Mouse (Mus musculus) midbrain, embryonic 11.5 days (tissue): ENCODE data around the gene Safb2. TPM values are rescaled to one million over a fixed set of nuclear protein-coding genes. Genes with fewer than 3 reads are reported as not detected.
"Not testable (repeated sequence)": the region's sequence is repeated elsewhere in the genome, so short reads cannot be mapped to it uniquely, and the experiment has no call there.

Experiments
- ATAC-seq: fragments of 200-750 bp; cut with Nextera tagmentation; 2 replicates; pipeline ENCODE4 v1.8.0; 2017; ENCODE audit warnings: moderate TSS enrichment, moderate library complexity; ENCODE audit not compliant: low FRiP score
- DNase-seq: peaks from one replicate; pipeline ENCODE4 v3.0.0; 2015; ENCODE audit warnings: low spot score; ENCODE audit errors: missing footprints
- H3K27ac ChIP-seq: fragments of 300-500 bp; sonication (generic); 2 replicates; pipeline ENCODE4 v1.5.1; 2014; ENCODE audit warnings: low read depth, low read length
- H3K27me3 ChIP-seq: fragments of 300-500 bp; sonication (generic); 2 replicates; pipeline ENCODE4 v1.6.1; 2014; ENCODE audit warnings: mild to moderate bottlenecking, low read length, moderate library complexity, mixed read lengths; ENCODE audit not compliant: control insufficient read depth, insufficient read depth
- H3K36me3 ChIP-seq: fragments of 300-500 bp; sonication (generic); 2 replicates; pipeline ENCODE4 v1.6.1; 2014; ENCODE audit warnings: mild to moderate bottlenecking, low read length, moderate library complexity, mixed read lengths; ENCODE audit not compliant: control insufficient read depth, insufficient read depth
- H3K4me1 ChIP-seq: fragments of 300-500 bp; sonication (generic); 2 replicates; pipeline ENCODE4 v1.6.1; 2014; ENCODE audit warnings: low read length; ENCODE audit not compliant: control insufficient read depth, insufficient read depth
- H3K4me2 ChIP-seq: fragments of 300-500 bp; sonication (generic); 2 replicates; pipeline ENCODE4 v1.6.1; 2014; ENCODE audit warnings: mild to moderate bottlenecking, moderate library complexity
- H3K4me3 ChIP-seq: fragments of 300-500 bp; sonication (generic); 2 replicates; pipeline ENCODE4 v1.5.1; 2014; ENCODE audit warnings: low read depth, low read length
- H3K9ac ChIP-seq: fragments of 300-500 bp; sonication (generic); 2 replicates; pipeline ENCODE4 v1.6.1; 2014; ENCODE audit warnings: low read length
- H3K9me3 ChIP-seq: fragments of 300-500 bp; sonication (generic); 2 replicates; pipeline ENCODE4 v1.6.1; 2016; ENCODE audit warnings: low read length; ENCODE audit not compliant: control insufficient read depth
- WGBS: fragments of 180-500 bp; shearing (Covaris S2); extraction: QIAGEN DNeasy Blood & Tissue Kit; methylation state at CpG from one replicate; pipeline ENCODE4 v1.1.7; 2014; 5-methylcytosine and 5-hydroxymethylcytosine counted together
- polyA plus RNA-seq: library from polyadenylated mRNA; unstranded; fragments of >200 nt; fragmentation: Nextera tagmentation; extraction: Ambion mirVana; gene quantifications from 2 replicates; pipeline ENCODE4 v1.2.1, GENCODE M21; 2014

The Safb2 gene
- 45.8 and 46.5 TPM in 2 replicates for polyA plus RNA-seq

DNA sequence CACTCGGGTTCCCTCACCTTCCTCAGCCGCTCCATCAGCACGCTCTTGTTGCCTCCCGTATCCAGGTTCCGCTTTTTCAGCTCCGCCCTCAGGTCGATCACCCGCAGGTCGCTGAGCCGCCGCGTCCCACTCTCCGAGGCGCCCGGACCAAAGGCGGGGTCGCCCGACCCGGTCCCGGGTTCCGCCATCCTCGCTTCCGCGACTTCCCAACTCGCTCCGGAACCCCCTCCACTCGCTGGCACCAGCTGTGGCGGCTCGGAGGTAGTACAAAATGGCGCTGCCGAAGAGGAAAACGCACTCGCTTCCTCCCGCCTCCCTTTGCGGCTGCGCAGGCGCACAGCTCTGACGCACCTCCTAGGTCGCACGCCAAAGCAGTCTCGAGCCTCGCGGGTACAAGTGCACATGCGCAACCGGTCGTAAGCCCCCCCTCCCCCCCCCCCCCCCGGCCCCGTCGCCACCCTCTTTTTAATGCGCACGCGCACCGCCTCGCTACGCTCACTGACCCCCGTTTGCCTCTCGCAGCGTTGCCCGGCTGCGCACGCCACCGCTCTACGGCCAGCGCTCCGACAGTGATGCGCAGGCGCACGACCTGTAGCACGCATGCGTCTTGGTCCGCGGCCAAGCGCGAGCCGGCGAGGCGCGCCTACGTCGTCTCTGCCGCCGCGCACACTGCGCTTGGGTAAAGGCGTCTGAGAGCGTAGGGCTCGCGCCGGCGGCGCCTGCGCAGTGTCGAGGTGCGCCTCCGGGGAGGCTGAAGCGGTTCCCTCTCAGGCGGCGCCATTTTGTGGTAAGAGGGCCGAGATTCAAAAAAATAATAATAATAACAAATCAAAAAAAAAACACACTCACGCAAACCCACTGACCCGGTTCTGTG, at the start of gene Safb2, which contains the start of gene Safb:
Gene Safb2 (minus strand): TSS at position 329 of the 874 bp plus-strand sequence.
Gene Safb (plus strand): TSS at position 569 of the 874 bp plus-strand sequence.
- Histone ChIP-seq H3K36me3 (peaks cover 24% of the 10 kb centered on the region), H3K27me3 (no peaks in the 10 kb centered on the region), H3K4me1 (peaks cover 30% of the 10 kb centered on the region), H3K27ac (peak within 1 kb of the TSS; percentile 87), H3K4me2 (peak within 1 kb of the TSS; percentile 91), H3K4me3 (peak within 1 kb of the TSS; percentile 81), H3K9ac (peak within 1 kb of the TSS; percentile 92), H3K9me3 (no peaks in the 10 kb centered on the region)
- WGBS = under 1% methylated on average over 92 of the region's 101 CpGs
- DNase-seq (peak; percentile 100), ATAC-seq (peak; percentile 95)

- Histone ChIP-seq H3K4me2 (no peak overlapping the region), H3K36me3 (no peaks in the 10 kb centered on the region), H3K9ac (no peak overlapping the region), H3K4me3 (no peak overlapping the region), H3K27me3 (no peaks in the 10 kb centered on the region), H3K4me1 (no peaks in the 10 kb centered on the region), H3K27ac (no peak overlapping the region), H3K9me3 (no peaks in the 10 kb centered on the region)
- 88% methylated on average over 6 of the region's 6 CpGs for WGBS
- no peak for DNase-seq
- no peak for ATAC-seq
These were observed 49.6 kb upstream of the Safb2 start for GRCm38 (mm10) chr17:56634023-56634422.

DNA sequence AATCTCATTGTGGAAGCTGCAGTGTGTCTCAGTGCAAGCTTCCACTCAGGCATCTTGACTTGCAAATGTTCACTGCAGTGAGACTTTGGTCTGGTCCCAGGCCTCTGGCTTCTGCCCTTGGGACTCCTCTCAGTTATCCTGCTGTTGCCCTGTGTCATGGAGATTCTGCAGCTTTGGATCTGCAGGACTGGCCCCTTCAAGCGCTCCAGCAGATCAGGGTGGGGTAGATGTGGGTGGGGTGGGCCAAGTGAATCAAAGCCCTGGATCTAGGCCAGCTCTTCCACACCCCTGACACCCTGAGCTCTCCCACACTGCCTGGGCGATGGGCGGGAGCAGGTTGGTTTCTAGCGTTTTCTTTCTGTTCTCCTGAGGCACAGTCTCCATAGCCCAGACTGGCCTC, 47.4 kb upstream of the Safb2 start:
- 65% methylated on average over 4 of the region's 4 CpGs for WGBS

DNA sequence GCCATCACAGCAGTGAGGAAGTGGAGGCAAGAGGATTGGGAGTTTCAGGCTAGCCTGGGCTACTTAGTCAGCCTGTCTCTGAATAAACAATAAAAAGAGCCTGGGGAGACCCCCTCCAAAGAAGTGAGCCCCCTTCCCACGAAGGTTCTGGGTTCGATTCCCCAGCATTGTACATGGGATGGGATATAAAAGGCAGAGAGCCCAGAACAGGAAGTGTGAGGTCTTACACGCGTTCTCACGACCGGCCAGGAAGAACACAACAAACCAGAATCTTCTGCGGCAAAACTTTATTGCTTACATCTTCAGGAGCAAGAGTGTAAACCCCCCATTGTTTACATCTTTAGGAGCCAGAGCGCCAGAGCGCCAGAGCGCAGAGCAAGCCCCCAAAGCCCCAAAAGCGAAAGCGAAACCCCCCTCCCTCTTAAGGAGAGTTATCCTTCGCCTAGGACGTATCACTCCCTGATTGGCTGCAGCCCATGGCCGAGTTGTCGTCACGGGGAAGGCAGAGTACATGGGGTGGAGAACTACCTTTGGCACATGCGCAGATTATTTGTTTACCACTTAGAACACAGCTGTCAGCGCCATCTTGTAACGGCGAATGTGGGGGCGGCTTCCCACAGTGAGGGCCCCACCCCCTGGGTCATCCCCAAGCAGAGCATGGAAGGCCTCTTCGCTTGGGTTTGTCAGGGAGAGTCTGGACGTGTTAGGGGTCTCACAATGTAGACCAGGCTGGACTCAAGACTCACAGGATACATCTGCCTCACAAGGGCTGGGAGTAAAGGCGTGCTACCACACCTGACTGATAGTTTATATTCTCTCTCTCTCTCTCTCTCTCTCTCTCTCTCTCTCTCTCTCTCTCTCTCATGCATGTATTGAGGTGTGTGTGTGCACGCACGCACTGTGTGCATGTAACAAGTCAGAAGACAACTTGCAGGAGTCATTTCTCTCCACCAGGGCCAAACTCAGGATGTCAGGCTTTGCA, 45.7 kb upstream of the Safb2 start:
- not testable (repeated sequence) for H3K9me3 ChIP-seq, H3K4me3 ChIP-seq, ATAC-seq, H3K4me2 ChIP-seq, H3K36me3 ChIP-seq, H3K27me3 ChIP-seq, H3K9ac ChIP-seq, H3K27ac ChIP-seq, H3K4me1 ChIP-seq
- peak; percentile 54 for DNase-seq
- WGBS = 91% methylated on average over 25 of the region's 27 CpGs

More for the DNA sequence above, 47.4 kb upstream of the Safb2 start:
- no peak for DNase-seq
- Histone ChIP-seq H3K9me3 (no peaks in the 10 kb centered on the region), H3K27ac (no peak overlapping the region), H3K4me3 (no peak overlapping the region), H3K27me3 (no peaks in the 10 kb centered on the region), H3K4me1 (peaks cover 4% of the 10 kb centered on the region), H3K36me3 (no peaks in the 10 kb centered on the region), H3K9ac (no peak overlapping the region), H3K4me2 (no peak overlapping the region)
- ATAC-seq = no peak

GRCm38 (mm10) chr17:56627530-56628277, 43.3 kb upstream of the Safb2 start, which contains the start of gene Catsperd:
TSS of gene Catsperd (plus strand) at chr17:56628143.
- Histone ChIP-seq H3K36me3 (no peaks in the 10 kb centered on the region), H3K9ac (peak within 1 kb of the TSS; percentile 21), H3K9me3 (no peaks in the 10 kb centered on the region), H3K4me1 (peaks cover 10% of the 10 kb centered on the region), H3K4me2 (peak within 1 kb of the TSS; percentile 59), H3K4me3 (peak within 1 kb of the TSS; percentile 87), H3K27ac (no peak within 1 kb of the TSS), H3K27me3 (no peaks in the 10 kb centered on the region)
- WGBS = 11% methylated on average over 26 of the region's 26 CpGs
- DNase-seq (peak; percentile 92), ATAC-seq (peak; percentile 47)

DNA sequence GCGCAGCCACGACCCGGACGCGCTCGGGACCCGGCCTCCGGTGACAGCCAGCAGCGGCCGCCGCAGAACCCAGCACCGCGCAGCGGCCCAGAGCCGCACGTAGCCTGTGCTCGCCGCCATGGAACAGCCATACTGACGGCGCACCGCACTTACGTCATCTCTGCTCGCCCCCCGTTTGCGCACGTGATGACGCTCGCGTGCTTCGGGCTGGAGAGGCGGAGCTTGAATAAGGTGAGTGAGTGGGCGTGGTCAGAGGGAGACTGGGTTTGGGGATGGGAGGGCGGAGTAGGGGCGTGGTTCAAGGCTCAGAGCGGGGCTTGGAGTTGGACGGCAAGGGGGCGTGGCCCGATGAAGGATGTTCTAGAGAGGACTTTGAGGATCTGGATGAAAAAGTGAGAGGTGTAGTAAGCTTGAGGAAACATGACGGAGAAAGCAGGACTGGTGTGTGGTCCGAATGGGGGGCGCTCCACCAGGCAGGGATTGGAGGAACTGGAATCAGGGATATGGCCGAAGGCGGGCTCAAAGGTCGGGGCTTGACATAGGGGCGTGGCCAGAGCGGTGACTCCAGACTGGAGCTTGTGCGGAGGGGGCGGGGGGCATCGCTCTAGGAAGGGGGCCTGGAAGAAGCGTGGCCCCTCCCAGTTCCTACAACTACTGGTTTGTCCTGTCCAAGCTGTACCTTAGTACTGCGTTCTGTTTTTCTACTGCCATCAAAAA, 42.5 kb upstream of the Safb2 start, which contains the start of gene Lonp1:
Gene Lonp1 (minus strand): TSS at position 134 of the 717 bp plus-strand sequence.
- Histone ChIP-seq H3K4me2 (peak within 1 kb of the TSS; percentile 80), H3K36me3 (0 out of 2 replicates have a peak, but pooled peaks cover 2% of the 10 kb centered on the region), H3K9ac (peak within 1 kb of the TSS; percentile 83), H3K27me3 (no peaks in the 10 kb centered on the region), H3K27ac (no peak within 1 kb of the TSS), H3K4me1 (peaks cover 10% of the 10 kb centered on the region), H3K4me3 (peak within 1 kb of the TSS; percentile 87), H3K9me3 (no peaks in the 10 kb centered on the region)
- WGBS = under 1% methylated on average over 51 of the region's 51 CpGs
- ATAC-seq (peak; percentile 95), DNase-seq (peak; percentile 99)

- DNase-seq (no peak), ATAC-seq (no peak; the same call in 1 of the 2 replicates)
- H3K27me3 ChIP-seq = no peaks in the 10 kb centered on the region
- no peak overlapping the region for H3K27ac ChIP-seq
- H3K9ac ChIP-seq = peak overlapping the region; percentile 83
- WGBS = 1% methylated on average over 32 of the region's 32 CpGs
- no peaks in the 10 kb centered on the region for H3K9me3 ChIP-seq
- 0 out of 2 replicates have a peak, but pooled peaks cover 2% of the 10 kb centered on the region for H3K36me3 ChIP-seq
- H3K4me2 ChIP-seq = peak overlapping the region; percentile 80
- H3K4me3 ChIP-seq = peak overlapping the region; percentile 87
- H3K4me1 ChIP-seq = peaks cover 10% of the 10 kb centered on the region
These were observed 41.9 kb upstream of the Safb2 start for GRCm38 (mm10) chr17:56626260-56626659.
